27 mouse cellular contexts compared by ENCODE assay signal in genomic region chr10:44892124-44892523, GRCm38 (mm10).
"Had no signal": no experiment of that assay in that cellular context is flagged by ENCODE, and none has a peak within 500 bp of the region (broad histone marks: within the 10 kb centered on the region; RNA-seq: fewer than 3 reads in every experiment).

No protein-coding gene starts in this region.

- H3K9me3 ChIP-seq: kidney, embryonic 15.5 days; limb, embryonic 12.5 days; limb, embryonic 15.5 days; midbrain, embryonic 10.5 days; midbrain, embryonic 13.5 days; neural tube, embryonic 13.5 days had no signal

- H3K36me3 ChIP-seq: kidney, embryonic 15.5 days; limb, embryonic 12.5 days; limb, embryonic 15.5 days; midbrain, embryonic 10.5 days; midbrain, embryonic 13.5 days; neural tube, embryonic 13.5 days had no signal

- H3K4me3 ChIP-seq: kidney, embryonic 15.5 days; layer of hippocampus, adult 2 months; left cerebral cortex, adult 2 months; limb, embryonic 12.5 days; limb, embryonic 15.5 days; megakaryocyte, embryonic 14.5 days; midbrain, embryonic 10.5 days; midbrain, embryonic 13.5 days; myocyte; neural tube, embryonic 13.5 days had no signal

- H3K9ac ChIP-seq: kidney, embryonic 15.5 days; limb, embryonic 12.5 days; limb, embryonic 15.5 days; liver, embryonic 14.5 days; liver, postnatal 0 days; lung, embryonic 14.5 days; midbrain, embryonic 13.5 days; neural tube, embryonic 13.5 days had no signal

- ATAC-seq: liver, postnatal 0 days; lung, postnatal 0 days; midbrain, embryonic 13.5 days; midbrain, embryonic 16.5 days had no signal

- H3K27me3 ChIP-seq: kidney, embryonic 15.5 days; limb, embryonic 12.5 days; limb, embryonic 15.5 days; megakaryocyte, embryonic 14.5 days; midbrain, embryonic 13.5 days; neural tube, embryonic 13.5 days had no signal

- DNase-seq: kidney, postnatal 14 days; kidney, postnatal 4 days; layer of hippocampus, adult 9-11 months; layer of hippocampus, postnatal 36 days; left cerebral cortex, postnatal 4 days; liver, postnatal 0 days; lung, embryonic 14.5 days; lung, postnatal 36 days; retina, postnatal 1 day; right cerebral cortex, postnatal 25 days; spleen, adult 18-20 months; thymus, adult 18-20 months; thymus, postnatal 36 days had no signal

- H3K4me2 ChIP-seq: kidney, embryonic 15.5 days; limb, embryonic 12.5 days; limb, embryonic 15.5 days; liver, embryonic 11.5 days; lung, embryonic 14.5 days; midbrain, embryonic 13.5 days; neural tube, embryonic 13.5 days had no signal

- H3K27ac ChIP-seq: kidney, embryonic 15.5 days; layer of hippocampus, adult 2 months; left cerebral cortex, adult 2 months; limb, embryonic 12.5 days; limb, embryonic 15.5 days; liver, embryonic 14.5 days; midbrain, embryonic 10.5 days; midbrain, embryonic 13.5 days; neural tube, embryonic 13.5 days had no signal

- H3K4me1 ChIP-seq: megakaryocyte, embryonic 14.5 days had no signal
